In genomic region chr11:114972726-114973125, GRCm38 (mm10) we compare ENCODE assay signal across 22 mouse cellular contexts. TPM values are rescaled to one million over a fixed set of nuclear protein-coding genes. Genes with fewer than 3 reads are reported as not detected.
"Had no signal": no experiment of that assay in that cellular context is flagged by ENCODE, and none has a peak within 500 bp of the region (broad histone marks: within the 10 kb centered on the region; RNA-seq: fewer than 3 reads in every experiment).

No protein-coding gene starts in this region.

- H3K27me3 ChIP-seq: kidney, embryonic 15.5 days; limb, embryonic 15.5 days; liver, embryonic 13.5 days; neural tube, embryonic 13.5 days had no signal

- H3K9ac ChIP-seq: kidney, embryonic 15.5 days; limb, embryonic 15.5 days; liver, embryonic 13.5 days; liver, postnatal 0 days; neural tube, embryonic 13.5 days had no signal

- H3K4me1 ChIP-seq: kidney, embryonic 15.5 days; limb, embryonic 15.5 days; liver, embryonic 13.5 days; neural tube, embryonic 13.5 days had no signal

- DNase-seq: kidney, adult 2 months; kidney, postnatal 14 days; liver, embryonic 13.5 days; liver, postnatal 0 days; lung, postnatal 36 days; midbrain, embryonic 14.5 days; right cerebral cortex, adult 18-20 months; right cerebral cortex, postnatal 25 days; thymus, postnatal 4 days had no signal

- H3K4me3 ChIP-seq: kidney, embryonic 15.5 days; left cerebral cortex, adult 2 months; limb, embryonic 15.5 days; liver, embryonic 13.5 days; neural tube, embryonic 13.5 days had no signal

- H3K4me2 ChIP-seq: kidney, embryonic 15.5 days; limb, embryonic 15.5 days; liver, embryonic 13.5 days; neural tube, embryonic 13.5 days had no signal

- ATAC-seq: liver, postnatal 0 days; lung, postnatal 0 days had no signal

- H3K27ac ChIP-seq: kidney, embryonic 15.5 days; left cerebral cortex, adult 2 months; limb, embryonic 15.5 days; liver, embryonic 13.5 days; neural tube, embryonic 13.5 days; stomach, postnatal 0 days had no signal

- H3K36me3 ChIP-seq: kidney, embryonic 15.5 days; limb, embryonic 15.5 days; liver, embryonic 13.5 days; neural tube, embryonic 13.5 days had no signal

RNA-seq across cellular contexts. Expression of gene Cd300c, which starts 3.8 kb away (rescaled TPM):
- total RNA-seq: layer of hippocampus, adult 8-10 months; layer of hippocampus, postnatal 14 days; left cerebral cortex, adult 2 months; left cerebral cortex, postnatal 14 days had no signal
- polyA plus RNA-seq: kidney, embryonic 15.5 days; limb, embryonic 11.5 days; limb, embryonic 15.5 days; midbrain, embryonic 14.5 days; neural tube, embryonic 13.5 days; small intestine, adult 2 months; stomach, postnatal 0 days had no signal

RNA-seq across cellular contexts. Expression of gene Cd300ld, which starts 17.0 kb away (rescaled TPM):
- total RNA-seq: left cerebral cortex, postnatal 14 days had no signal
- polyA plus RNA-seq: neural tube, embryonic 13.5 days had no signal

RNA-seq across cellular contexts. Expression of gene Cd300lb, which starts 38.5 kb away (rescaled TPM):
- total RNA-seq: left cerebral cortex, adult 2 months; left cerebral cortex, postnatal 14 days had no signal
- polyA plus RNA-seq: limb, embryonic 11.5 days had no signal

RNA-seq across cellular contexts. Expression of gene Cd300ld2, which starts 43.3 kb away (rescaled TPM):
- total RNA-seq: layer of hippocampus, adult 8-10 months; layer of hippocampus, postnatal 14 days; left cerebral cortex, adult 2 months; left cerebral cortex, postnatal 14 days; monocyte, adult 5-6 weeks had no signal
- polyA plus RNA-seq: kidney, embryonic 15.5 days; large intestine, adult 2 months; limb, embryonic 11.5 days; limb, embryonic 15.5 days; liver, embryonic 13.5 days; liver, postnatal 0 days; lung, postnatal 0 days; midbrain, embryonic 14.5 days; neural tube, embryonic 13.5 days; small intestine, adult 2 months; stomach, postnatal 0 days had no signal
